Mouse (Mus musculus) adrenal gland, adult 2 months (tissue): ENCODE results near the gene Olfm2. TPM values are rescaled to one million over a fixed set of nuclear protein-coding genes. Genes with fewer than 3 reads are reported as not detected.
"Not testable (repeated sequence)": the region's sequence is repeated elsewhere in the genome, so short reads cannot be mapped to it uniquely, and the experiment has no call there.

Experiments
- DNase-seq: peaks from one replicate; pipeline ENCODE4 v3.0.0; 2021
- polyA plus RNA-seq: library from polyadenylated mRNA; depleted of rRNA; stranded (reverse); fragments of >200 nt; gene quantifications from 2 replicates; pipeline ENCODE4 v1.2.3, GENCODE M21; 2012; rRNA removed
- total RNA-seq, 2 experiments: library from RNA; stranded (reverse); gene quantifications; 2 replicates each; pipeline ENCODE4 v1.2.3; 2021

Olfm2 gene
- total and polyA plus RNA-seq, 3 experiments, result 0.49 to 1.1 (median 1.0) TPM

DNA sequence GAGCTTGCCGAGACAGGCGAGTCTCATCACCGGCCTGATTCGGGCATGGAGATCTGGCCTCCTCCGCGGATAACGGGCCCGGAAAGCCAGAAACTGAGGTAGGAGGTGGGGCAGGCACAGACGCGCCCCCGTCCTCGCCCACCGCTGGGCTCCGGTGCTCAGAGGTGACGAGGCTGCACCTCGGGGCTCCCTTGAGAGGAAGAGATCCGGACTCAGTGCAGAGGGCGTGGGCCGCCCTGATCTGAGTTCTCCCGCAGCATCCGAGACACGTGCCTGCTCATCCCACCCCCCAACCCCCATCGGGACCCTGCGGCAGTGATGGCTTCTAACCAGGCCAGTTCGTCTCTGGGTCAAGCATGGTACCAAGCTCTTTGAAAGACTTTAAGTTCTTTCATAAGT, 93.9 kb downstream of the Olfm2 start:
- DNase-seq, result no peak

DNA sequence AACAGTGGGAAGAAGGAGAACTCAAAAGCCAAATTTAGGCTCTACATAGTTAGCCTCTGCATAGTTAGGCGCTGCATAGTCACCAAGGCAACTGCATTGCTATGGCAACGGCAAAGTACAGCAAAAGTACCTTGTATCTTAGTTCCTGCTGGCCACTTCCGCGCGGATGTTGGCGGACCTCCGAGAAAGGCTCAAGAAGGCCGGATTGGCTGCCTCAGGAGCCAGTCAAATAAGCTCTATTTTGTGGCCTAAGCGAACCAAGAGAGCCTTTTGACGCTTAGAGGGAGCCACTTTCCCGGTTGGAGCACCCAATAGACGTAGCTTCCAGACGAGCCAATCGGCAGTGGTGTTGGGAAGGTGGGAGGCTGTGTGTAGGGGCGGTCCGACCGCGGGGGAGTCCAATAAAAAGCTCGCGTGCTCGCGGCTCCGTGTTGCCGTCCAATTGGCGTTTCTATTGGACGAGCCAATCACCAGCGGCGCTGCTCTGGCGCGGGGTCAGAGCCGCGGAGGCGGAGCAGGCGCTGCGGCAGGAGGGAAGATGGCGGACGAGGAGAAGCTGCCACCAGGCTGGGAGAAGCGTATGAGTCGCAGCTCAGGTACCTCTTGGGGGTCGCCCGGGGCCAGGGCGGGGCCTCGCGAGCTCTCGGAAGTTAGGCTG, 94.4 kb downstream of the Olfm2 start, which contains the start of gene Pin1:
Gene Pin1 (plus strand): TSS at position 494 of the 658 bp plus-strand sequence.
- peak; percentile 99 for DNase-seq

DNA sequence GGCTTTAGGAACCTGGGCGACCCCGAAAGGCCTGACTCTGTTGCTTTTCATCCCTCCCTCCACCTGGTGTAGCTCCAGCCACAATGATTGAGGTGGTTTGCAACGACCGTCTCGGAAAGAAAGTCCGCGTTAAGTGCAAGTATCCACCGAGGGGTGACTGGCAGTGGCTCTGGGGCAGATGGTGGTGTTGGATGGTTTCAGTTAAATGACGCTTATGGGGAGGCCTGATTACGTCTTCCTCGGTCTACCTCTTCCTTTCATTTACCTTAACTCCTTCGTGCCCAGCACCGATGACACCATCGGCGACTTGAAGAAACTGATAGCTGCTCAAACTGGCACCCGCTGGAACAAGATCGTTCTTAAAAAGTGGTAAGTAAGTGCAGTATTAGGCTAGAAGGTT, 101.0 kb downstream of the Olfm2 start:
- DNase-seq, result no peak

DNA sequence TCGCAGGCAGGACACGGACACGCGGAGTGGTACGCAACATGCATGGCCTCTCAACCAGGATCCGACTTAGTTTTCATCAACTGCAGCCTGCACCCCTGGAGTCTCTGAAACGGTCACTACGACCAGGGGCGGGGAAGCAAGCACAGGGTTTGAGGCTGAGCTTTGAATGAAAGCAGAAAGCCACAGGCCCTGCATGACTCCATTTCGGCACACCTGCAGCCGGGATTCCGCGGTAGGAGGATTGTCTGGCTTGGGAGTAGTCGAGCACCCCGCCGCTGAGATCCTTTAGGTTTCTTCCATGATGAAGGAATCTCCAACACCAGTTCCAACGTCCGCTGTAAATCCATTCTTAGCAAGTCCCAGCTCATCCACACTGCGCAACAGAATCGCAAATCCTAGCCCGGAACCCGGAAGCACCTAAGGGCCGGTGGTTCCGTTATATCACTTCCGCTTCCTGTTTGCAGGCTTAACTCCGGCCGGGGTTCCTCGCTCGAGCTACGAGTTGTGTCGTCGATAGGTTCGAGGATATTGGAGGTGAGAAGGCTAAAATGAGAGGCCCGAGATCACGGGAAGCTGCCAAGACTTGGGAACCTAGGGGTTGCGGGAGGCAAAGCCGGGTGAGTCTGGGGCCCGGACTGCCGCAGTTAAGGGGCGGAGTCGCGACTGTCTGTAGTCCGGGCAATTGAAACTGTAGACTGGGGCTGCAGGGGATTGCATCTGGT, 101.6 kb downstream of the Olfm2 start, which contains the start of gene Fbxl12:
Gene Fbxl12 (minus strand): TSS at position 408 of the 722 bp plus-strand sequence.
- DNase-seq, result peak; percentile 86

DNA sequence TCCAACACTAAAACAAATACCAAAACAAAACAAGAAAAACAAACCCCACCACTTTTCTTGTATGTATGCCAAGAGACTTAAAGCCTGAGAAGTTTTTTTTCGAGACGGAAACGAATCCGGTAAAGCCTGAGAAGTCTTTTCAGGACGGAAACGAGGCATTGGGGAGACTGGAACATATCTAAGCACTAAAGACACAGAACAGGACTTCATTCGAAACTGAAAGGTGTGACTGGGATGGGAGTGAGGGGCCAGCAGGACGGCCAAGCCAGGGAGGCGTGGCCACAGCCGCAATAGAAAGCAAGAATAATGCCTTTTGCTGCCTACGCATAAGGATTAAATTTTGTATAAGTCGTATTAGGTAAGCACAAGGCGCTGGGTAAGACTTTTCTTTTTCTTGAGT, 102.4 kb downstream of the Olfm2 start:
- DNase-seq, result no peak

DNA sequence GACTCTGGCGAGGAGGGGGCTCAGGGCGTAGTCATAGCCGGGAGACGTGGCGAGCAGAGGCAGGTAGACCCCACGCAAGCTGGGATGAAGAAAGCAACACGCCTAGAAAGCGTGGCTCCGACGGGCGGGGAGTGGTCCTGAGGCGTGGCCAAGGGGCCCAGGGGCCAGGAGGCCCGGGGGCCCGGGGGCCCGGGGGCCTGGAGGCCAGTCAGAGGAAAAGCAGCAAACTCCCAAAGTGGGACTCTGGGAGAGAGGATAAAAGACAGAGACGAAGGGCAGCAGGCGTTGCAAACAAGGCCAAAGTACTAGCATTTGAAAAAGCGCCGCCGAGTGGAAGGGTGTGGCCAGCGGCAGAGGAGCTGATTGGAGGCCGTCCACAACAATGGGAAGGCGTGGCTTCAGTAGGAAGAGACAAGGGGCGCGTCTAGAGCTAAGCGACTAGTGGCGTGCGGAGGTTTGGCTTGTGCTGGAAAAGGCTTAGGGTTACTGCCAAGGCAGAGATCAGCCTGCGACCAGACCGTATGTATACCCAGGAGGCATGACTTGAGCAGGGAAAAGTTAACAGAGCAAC, 103.2 kb downstream of the Olfm2 start:
- peak; percentile 90 for DNase-seq

DNA sequence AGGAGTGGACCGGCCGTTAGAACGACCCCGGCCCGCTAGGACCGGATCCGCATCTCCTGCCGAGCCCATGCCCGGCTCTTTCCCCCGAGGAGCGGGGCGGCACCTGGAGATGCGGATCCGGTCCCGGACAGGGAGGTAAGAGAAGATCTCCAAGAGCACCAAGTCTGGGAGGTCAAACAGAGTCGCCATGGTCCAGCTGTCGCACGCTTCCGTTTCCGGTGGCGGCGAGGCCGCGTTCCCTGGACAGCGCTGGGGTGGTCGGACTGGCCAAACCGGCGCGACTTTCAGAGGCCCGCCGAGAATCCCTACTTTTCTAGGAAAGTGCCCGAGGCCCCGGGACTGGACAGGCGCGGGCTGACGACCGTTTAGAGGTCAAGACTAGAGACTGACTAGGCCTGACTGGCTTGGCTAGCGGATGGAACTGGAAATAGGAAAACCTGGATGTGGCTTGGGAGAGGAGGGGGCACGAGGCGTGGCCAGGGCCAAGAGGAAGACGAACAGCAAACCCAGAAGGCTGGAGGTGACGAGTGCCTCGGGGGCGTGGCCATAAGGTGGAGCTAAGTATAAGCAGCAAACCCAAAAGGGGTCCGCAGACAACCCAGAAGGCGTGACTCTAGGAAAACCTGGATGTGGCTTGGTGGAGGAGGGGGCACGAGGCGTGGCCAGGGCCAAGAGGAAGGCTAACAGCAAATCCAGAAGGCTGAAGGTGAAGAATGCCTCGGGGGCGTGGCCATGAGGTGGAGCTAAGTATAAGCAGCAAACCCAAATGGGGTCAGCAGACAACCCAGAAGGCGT, 103.9 kb downstream of the Olfm2 start, which contains the start of gene Ubl5:
Gene Ubl5 (plus strand): TSS at position 778 of the 795 bp plus-strand sequence.
- peak; percentile 69 for DNase-seq

DNA sequence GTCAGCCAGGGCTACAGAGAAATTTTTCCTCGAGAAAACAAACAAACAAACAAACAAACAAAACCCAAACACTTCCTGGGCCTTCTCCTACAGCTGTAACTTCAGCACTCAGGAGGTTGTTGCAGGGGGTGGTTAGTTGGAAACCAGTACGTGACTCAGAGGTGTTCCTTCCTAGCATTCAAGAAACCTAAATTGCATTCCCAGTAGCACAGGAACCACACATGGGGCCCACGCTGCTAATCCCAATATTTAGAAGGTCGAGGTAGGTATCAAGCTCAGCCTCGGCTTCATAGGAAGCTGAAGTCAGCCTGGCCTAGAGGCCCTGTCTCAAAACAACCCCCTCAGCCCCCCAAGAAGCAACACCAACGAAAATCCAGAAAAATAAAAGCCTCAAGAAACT, 104.6 kb downstream of the Olfm2 start:
- DNase-seq, result no peak

DNA sequence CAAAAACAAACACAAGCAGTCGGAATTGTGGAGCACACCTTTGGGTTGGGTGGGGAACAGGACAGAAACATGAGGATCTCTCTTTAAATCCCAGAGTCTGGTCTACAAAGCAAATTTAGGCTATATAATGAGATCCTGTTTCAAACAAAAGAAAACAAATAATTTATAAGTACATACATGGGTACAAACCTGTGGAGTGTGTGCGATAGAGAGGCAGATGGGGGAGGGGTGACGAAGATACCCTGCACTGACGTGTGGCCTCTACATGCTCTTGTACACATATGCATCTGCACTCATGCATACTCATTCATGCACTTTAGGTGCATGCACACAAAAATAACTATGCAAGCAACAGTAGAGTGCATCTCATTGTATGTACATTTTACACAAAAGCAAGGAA, 106.7 kb downstream of the Olfm2 start:
- DNase-seq, result no peak

DNA sequence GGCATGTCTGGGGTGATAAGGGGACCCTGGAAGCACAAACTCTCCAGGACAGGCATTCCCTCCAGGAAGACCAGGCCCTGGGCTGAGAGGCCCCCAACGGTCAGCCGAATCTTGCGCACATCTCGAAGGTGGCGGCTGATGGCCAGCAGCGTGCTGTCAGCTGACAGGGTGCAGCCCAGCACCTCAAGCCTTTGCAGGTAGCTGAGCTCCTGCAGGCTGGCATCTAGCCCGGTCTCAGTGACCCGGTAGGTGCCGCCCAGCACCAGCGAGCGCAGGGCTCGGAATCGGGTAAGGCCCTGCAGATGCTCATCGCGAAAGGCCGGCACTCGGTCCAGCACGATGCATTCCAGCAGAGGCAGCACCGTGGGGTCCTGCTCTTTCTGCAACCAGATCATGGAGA, 107.6 kb downstream of the Olfm2 start:
- no peak for DNase-seq

DNA sequence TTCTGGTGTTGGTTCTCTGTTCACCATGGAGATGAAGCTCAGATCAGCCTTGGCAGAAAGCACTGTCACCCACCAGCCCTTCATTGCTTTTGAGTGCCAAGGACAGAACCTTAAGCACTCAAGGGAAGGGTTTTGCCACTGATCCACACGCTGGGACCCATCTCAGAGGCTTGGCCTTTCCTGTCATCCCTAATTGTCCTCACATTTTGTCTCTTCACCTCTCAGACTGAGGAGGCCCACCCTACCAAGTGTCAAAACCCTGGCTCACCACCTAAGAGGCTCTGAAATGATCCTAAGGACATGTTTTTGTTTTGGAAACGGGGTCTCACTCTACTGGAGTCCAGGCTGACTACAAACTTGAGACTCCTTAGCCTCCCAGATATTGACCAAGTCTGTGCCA, 109.4 kb downstream of the Olfm2 start:
- no peak for DNase-seq

DNA sequence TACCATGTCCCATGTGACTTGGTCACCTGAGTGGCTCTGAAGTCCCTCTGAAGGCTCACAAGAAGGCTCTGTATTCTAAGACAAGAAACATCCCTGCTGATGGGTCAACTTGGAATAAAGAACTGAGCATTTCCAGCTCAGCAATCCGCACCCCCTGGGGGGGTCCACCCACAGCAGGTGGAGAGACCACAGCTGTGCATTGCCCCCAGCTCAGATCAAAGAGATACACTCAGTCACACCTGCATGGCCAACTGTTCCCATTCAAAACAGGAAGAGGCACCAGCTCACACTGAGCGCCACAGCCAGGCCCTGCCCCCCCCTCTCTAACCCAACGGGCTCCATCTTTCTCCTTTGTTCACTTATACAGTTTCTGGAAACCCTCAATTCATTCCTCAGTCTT, 109.9 kb downstream of the Olfm2 start:
- no peak for DNase-seq

DNA sequence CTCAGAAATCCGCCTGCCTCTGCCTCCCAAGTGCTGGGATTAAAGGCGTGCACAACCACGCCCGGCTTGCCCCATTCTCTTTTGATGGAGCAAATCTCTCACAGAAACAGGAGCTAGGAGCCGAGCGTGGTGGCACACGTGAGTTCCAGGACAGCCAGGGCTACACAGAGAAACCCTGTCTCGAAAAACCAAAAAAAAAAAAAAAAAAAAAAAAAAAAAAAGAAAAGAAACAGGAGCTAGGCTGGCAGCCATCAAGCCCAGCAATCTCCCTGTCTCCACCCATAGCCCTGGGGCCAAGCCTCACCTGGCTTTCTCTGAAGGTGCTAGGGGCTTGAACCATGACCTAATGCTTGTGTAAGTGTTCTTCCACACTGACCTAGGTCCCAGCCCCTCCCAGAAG, 110.5 kb downstream of the Olfm2 start:
- not testable (repeated sequence) for DNase-seq

DNA sequence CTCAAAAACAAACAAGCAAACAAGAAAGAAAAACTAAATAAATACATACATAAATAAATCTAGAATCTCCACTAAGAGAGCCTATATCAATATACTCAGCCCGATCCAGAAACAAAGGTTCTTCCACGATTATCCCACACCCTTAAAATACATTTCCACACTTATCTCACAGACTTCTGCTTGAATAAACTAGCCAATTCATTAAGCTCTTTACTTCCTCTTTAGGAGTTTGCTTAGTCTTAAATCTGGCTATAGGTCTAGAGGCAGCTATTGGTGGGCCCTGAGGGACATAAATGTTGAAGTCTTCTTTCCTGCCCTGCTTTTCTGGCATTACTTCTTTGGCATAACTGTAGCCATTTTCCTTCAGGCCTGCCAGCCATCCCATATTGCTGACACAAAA, 114.8 kb downstream of the Olfm2 start:
- no peak for DNase-seq

Other genes starting within 250 kb of the Olfm2 start
- 10 to 100 TPM; 36.4 to 39.4 TPM for gene Zfp266, start 224.9 kb downstream of the Olfm2 start, total RNA-seq
- gene Zfp266, start 224.9 kb downstream of the Olfm2 start, polyA plus RNA-seq, result 1.1 and 1.3 TPM in 2 replicates
- 1 to 10 TPM; 6.9 to 7.7 TPM for gene Zfp846, start 165.1 kb downstream of the Olfm2 start, total RNA-seq
- 1.1 and 1.6 TPM in 2 replicates for gene Zfp846, start 165.1 kb downstream of the Olfm2 start, polyA plus RNA-seq
- 100 to 1,000 TPM; 384 to 522 TPM for gene Ubl5, start 103.5 kb downstream of the Olfm2 start, total RNA-seq
- gene Ubl5, start 103.5 kb downstream of the Olfm2 start, polyA plus RNA-seq, result 133 and 135 TPM in 2 replicates
- 10 to 100 TPM; 13.0 to 16.7 TPM for gene Fbxl12, start 101.6 kb downstream of the Olfm2 start, total RNA-seq
- 47.1 and 59.1 TPM in 2 replicates for gene Fbxl12, start 101.6 kb downstream of the Olfm2 start, polyA plus RNA-seq
- gene Pin1, start 94.3 kb downstream of the Olfm2 start, total RNA-seq, result 10 to 100 TPM; 20.8 to 26.9 TPM
- gene Pin1, start 94.3 kb downstream of the Olfm2 start, polyA plus RNA-seq, result 20.4 and 24.2 TPM in 2 replicates
- gene Col5a3, start 68.7 kb upstream of the Olfm2 start, total RNA-seq, result 100 to 1,000 TPM in 1 of 2 experiments, 10 to 100 TPM in 1; 78.4 to 293 TPM
- 108 and 110 TPM in 2 replicates for gene Col5a3, start 68.7 kb upstream of the Olfm2 start, polyA plus RNA-seq
- not detected for gene Rdh8, start 72.2 kb upstream of the Olfm2 start, total RNA-seq
- gene Rdh8, start 72.2 kb upstream of the Olfm2 start, polyA plus RNA-seq, result not detected in 2 replicates
- gene A230050P20Rik, start 122.3 kb upstream of the Olfm2 start, total RNA-seq, result 10 to 100 TPM; 19.4 to 20.1 TPM
- gene A230050P20Rik, start 122.3 kb upstream of the Olfm2 start, polyA plus RNA-seq, result 140 and 164 TPM in 2 replicates
- 1 to 10 TPM; 3.3 TPM for gene Angptl6, start 133.4 kb upstream of the Olfm2 start, total RNA-seq
- 4.0 and 6.5 TPM in 2 replicates for gene Angptl6, start 133.4 kb upstream of the Olfm2 start, polyA plus RNA-seq
- 10 to 100 TPM; 27.6 to 44.4 TPM for gene Ppan, start 141.8 kb upstream of the Olfm2 start, total RNA-seq
- gene Ppan, start 141.8 kb upstream of the Olfm2 start, polyA plus RNA-seq, result 128 and 140 TPM in 2 replicates
- 100 to 1,000 TPM; 156 to 170 TPM for gene Eif3g, start 152.3 kb upstream of the Olfm2 start, total RNA-seq
- 123 and 133 TPM in 2 replicates for gene Eif3g, start 152.3 kb upstream of the Olfm2 start, polyA plus RNA-seq
- gene Dnmt1, start 213.5 kb upstream of the Olfm2 start, total RNA-seq, result 10 to 100 TPM; 43.0 to 44.0 TPM
- gene Dnmt1, start 213.5 kb upstream of the Olfm2 start, polyA plus RNA-seq, result 29.6 and 29.8 TPM in 2 replicates
- 10 to 100 TPM; 20.4 to 26.6 TPM for gene S1pr2, start 230.4 kb upstream of the Olfm2 start, total RNA-seq
- gene S1pr2, start 230.4 kb upstream of the Olfm2 start, polyA plus RNA-seq, result 14.8 and 15.7 TPM in 2 replicates